Mouse (Mus musculus) midbrain, embryonic 12.5 days (tissue): ENCODE data around the gene Zbtb20. TPM values are rescaled to one million over a fixed set of nuclear protein-coding genes. Genes with fewer than 3 reads are reported as not detected.

Experiments
- ATAC-seq: fragments of 200-750 bp; cut with Nextera tagmentation; 2 replicates; pipeline ENCODE4 v1.8.0; 2017; ENCODE audit warnings: low read depth, moderate TSS enrichment, moderate library complexity; ENCODE audit not compliant: low FRiP score
- H3K27ac ChIP-seq: fragments of 300-500 bp; sonication (generic); replicated peaks from 2 replicates; pipeline ENCODE4 v1.5.1; 2016; ENCODE audit warnings: mild to moderate bottlenecking
- H3K27me3 ChIP-seq: fragments of 300-500 bp; sonication (generic); 2 replicates; pipeline ENCODE4 v1.6.1; 2016; ENCODE audit warnings: mild to moderate bottlenecking
- H3K36me3 ChIP-seq: fragments of 300-500 bp; sonication (generic); 2 replicates; pipeline ENCODE4 v1.6.1; 2016
- H3K4me1 ChIP-seq: fragments of 300-500 bp; sonication (generic); 2 replicates; pipeline ENCODE4 v1.6.1; 2016
- H3K4me2 ChIP-seq: fragments of 300-500 bp; sonication (generic); replicated peaks from 2 replicates; pipeline ENCODE4 v1.6.1; 2016; ENCODE audit warnings: mild to moderate bottlenecking, moderate library complexity
- H3K4me3 ChIP-seq: fragments of 300-500 bp; sonication (generic); 2 replicates; pipeline ENCODE4 v1.5.1; 2016; ENCODE audit warnings: mild to moderate bottlenecking
- H3K9ac ChIP-seq: fragments of 300-500 bp; sonication (generic); replicated peaks from 2 replicates; pipeline ENCODE4 v1.6.1; 2016; ENCODE audit warnings: mild to moderate bottlenecking, moderate library complexity
- H3K9me3 ChIP-seq: fragments of 300-500 bp; sonication (generic); 2 replicates; pipeline ENCODE4 v1.6.1; 2016; ENCODE audit warnings: mild to moderate bottlenecking
- WGBS: fragments of 180-500 bp; shearing (Covaris S2); methylation state at CpG from one replicate; pipeline ENCODE4 v1.1.7; 2016; 5-methylcytosine and 5-hydroxymethylcytosine counted together
- polyA plus RNA-seq: library from polyadenylated mRNA; unstranded; fragments of >200 nt; fragmentation: Nextera tagmentation; extraction: Ambion mirVana; gene quantifications from 2 replicates; pipeline ENCODE4 v1.2.1, GENCODE M21; 2016

Zbtb20 gene
- polyA plus RNA-seq, 1 experiment from 2014 or later: 80.8 TPM

- no peaks in the 10 kb centered on the region for H3K9me3 ChIP-seq
- H3K4me1 ChIP-seq: no peaks in the 10 kb centered on the region
- H3K27ac ChIP-seq: no peak overlapping the region
- H3K27me3 ChIP-seq: no peaks in the 10 kb centered on the region
- no peak overlapping the region for H3K9ac ChIP-seq
- no peak overlapping the region for H3K4me3 ChIP-seq
- no peak for ATAC-seq
- H3K4me2 ChIP-seq: no peak overlapping the region
- 59% methylated on average over 6 of the region's 6 CpGs for WGBS
- no peaks in the 10 kb centered on the region for H3K36me3 ChIP-seq
Measured at GRCm38 (mm10) chr16:43035709-43036108, 160.0 kb downstream of the Zbtb20 start.

- H3K27me3 ChIP-seq: no peaks in the 10 kb centered on the region
- no peaks in the 10 kb centered on the region for H3K36me3 ChIP-seq
- no peak overlapping the region for H3K9ac ChIP-seq
- no peak for ATAC-seq
- WGBS: 69% methylated on average over 5 of the region's 5 CpGs
- no peak overlapping the region for H3K27ac ChIP-seq
- H3K4me2 ChIP-seq: no peak overlapping the region
- no peak overlapping the region for H3K4me3 ChIP-seq
- H3K4me1 ChIP-seq: no peaks in the 10 kb centered on the region
- no peaks in the 10 kb centered on the region for H3K9me3 ChIP-seq
Measured at GRCm38 (mm10) chr16:43036510-43036909, 160.8 kb downstream of the Zbtb20 start.

GRCm38 (mm10) chr16:43037320-43037719, 161.6 kb downstream of the Zbtb20 start:
- no peak for ATAC-seq
- no peak overlapping the region for H3K27ac ChIP-seq
- H3K4me1 ChIP-seq: no peaks in the 10 kb centered on the region
- H3K4me3 ChIP-seq: no peak overlapping the region
- H3K9ac ChIP-seq: no peak overlapping the region
- no peaks in the 10 kb centered on the region for H3K36me3 ChIP-seq
- WGBS: 85% methylated on average over 4 of the region's 4 CpGs
- H3K4me2 ChIP-seq: no peak overlapping the region
- H3K27me3 ChIP-seq: no peaks in the 10 kb centered on the region
- H3K9me3 ChIP-seq: no peaks in the 10 kb centered on the region

GRCm38 (mm10) chr16:43045611-43046010, 169.9 kb downstream of the Zbtb20 start:
- Histone ChIP-seq H3K9ac (no peak overlapping the region), H3K4me3 (no peak overlapping the region), H3K36me3 (no peaks in the 10 kb centered on the region), H3K4me2 (no peak overlapping the region), H3K4me1 (no peaks in the 10 kb centered on the region), H3K27ac (no peak overlapping the region), H3K27me3 (no peaks in the 10 kb centered on the region), H3K9me3 (no peaks in the 10 kb centered on the region)
- ATAC-seq: no peak

- Histone ChIP-seq H3K4me3 (no peak overlapping the region), H3K36me3 (no peaks in the 10 kb centered on the region)
- no peak for ATAC-seq
Measured at GRCm38 (mm10) chr16:43046686-43047085, 171.0 kb downstream of the Zbtb20 start.

GRCm38 (mm10) chr16:43069666-43070295, 194.1 kb downstream of the Zbtb20 start:
- no peak overlapping the region for H3K27ac ChIP-seq
- H3K27me3 ChIP-seq: no peaks in the 10 kb centered on the region
- no peaks in the 10 kb centered on the region for H3K9me3 ChIP-seq
- no peak for ATAC-seq
- 91% methylated on average over 3 of the region's 3 CpGs for WGBS
- H3K36me3 ChIP-seq: no peaks in the 10 kb centered on the region
- no peak overlapping the region for H3K4me3 ChIP-seq
- H3K4me1 ChIP-seq: no peaks in the 10 kb centered on the region
- no peak overlapping the region for H3K9ac ChIP-seq
- no peak overlapping the region for H3K4me2 ChIP-seq

More at GRCm38 (mm10) chr16:43046686-43047085, 171.0 kb downstream of the Zbtb20 start:
- 92% methylated on average over 3 of the region's 3 CpGs for WGBS
- H3K27ac ChIP-seq: no peak overlapping the region
- no peaks in the 10 kb centered on the region for H3K9me3 ChIP-seq
- H3K9ac ChIP-seq: no peak overlapping the region
- H3K4me2 ChIP-seq: no peak overlapping the region
- H3K27me3 ChIP-seq: no peaks in the 10 kb centered on the region
- no peaks in the 10 kb centered on the region for H3K4me1 ChIP-seq

GRCm38 (mm10) chr16:43071875-43072274, 196.2 kb downstream of the Zbtb20 start:
- no peak for ATAC-seq
- Histone ChIP-seq H3K4me1 (no peaks in the 10 kb centered on the region), H3K9ac (no peak overlapping the region), H3K36me3 (no peaks in the 10 kb centered on the region), H3K27ac (no peak overlapping the region), H3K4me3 (no peak overlapping the region), H3K4me2 (no peak overlapping the region), H3K27me3 (no peaks in the 10 kb centered on the region), H3K9me3 (no peaks in the 10 kb centered on the region)
- WGBS: 85% methylated on average over 3 of the region's 3 CpGs

GRCm38 (mm10) chr16:43072818-43073594, 197.3 kb downstream of the Zbtb20 start:
- Histone ChIP-seq H3K9me3 (no peaks in the 10 kb centered on the region), H3K9ac (no peak overlapping the region), H3K36me3 (no peaks in the 10 kb centered on the region), H3K4me1 (no peaks in the 10 kb centered on the region), H3K4me3 (no peak overlapping the region), H3K27me3 (no peaks in the 10 kb centered on the region), H3K27ac (no peak overlapping the region), H3K4me2 (no peak overlapping the region)
- peak; percentile 54; the same call in 1 of the 2 replicates for ATAC-seq
- 85% methylated on average over 5 of the region's 5 CpGs for WGBS

- Histone ChIP-seq H3K4me3 (no peak overlapping the region), H3K9ac (no peak overlapping the region), H3K9me3 (no peaks in the 10 kb centered on the region), H3K36me3 (no peaks in the 10 kb centered on the region), H3K4me2 (no peak overlapping the region), H3K27ac (no peak overlapping the region), H3K4me1 (no peaks in the 10 kb centered on the region), H3K27me3 (no peaks in the 10 kb centered on the region)
- no peak for ATAC-seq
- WGBS: 83% methylated on average over 2 of the region's 2 CpGs
Measured at GRCm38 (mm10) chr16:43080403-43080802, 204.7 kb downstream of the Zbtb20 start.

GRCm38 (mm10) chr16:43080923-43081702, 205.4 kb downstream of the Zbtb20 start:
- Histone ChIP-seq H3K27me3 (no peaks in the 10 kb centered on the region), H3K9me3 (no peaks in the 10 kb centered on the region), H3K36me3 (no peaks in the 10 kb centered on the region), H3K27ac (no peak overlapping the region), H3K4me2 (no peak overlapping the region), H3K9ac (no peak overlapping the region), H3K4me3 (no peak overlapping the region), H3K4me1 (no peaks in the 10 kb centered on the region)
- 86% methylated on average over 5 of the region's 5 CpGs for WGBS
- ATAC-seq: no peak

- no peak for ATAC-seq
- WGBS: 83% methylated on average over 6 of the region's 6 CpGs
- Histone ChIP-seq H3K9me3 (no peaks in the 10 kb centered on the region), H3K27ac (no peak overlapping the region), H3K36me3 (no peaks in the 10 kb centered on the region), H3K9ac (no peak overlapping the region), H3K27me3 (no peaks in the 10 kb centered on the region), H3K4me2 (no peak overlapping the region), H3K4me1 (no peaks in the 10 kb centered on the region), H3K4me3 (no peak overlapping the region)
Measured at GRCm38 (mm10) chr16:43081995-43082394, 206.3 kb downstream of the Zbtb20 start.

- Histone ChIP-seq H3K4me2 (no peak overlapping the region), H3K27ac (no peak overlapping the region), H3K4me1 (no peaks in the 10 kb centered on the region), H3K36me3 (no peaks in the 10 kb centered on the region), H3K9ac (no peak overlapping the region), H3K27me3 (no peaks in the 10 kb centered on the region), H3K9me3 (no peaks in the 10 kb centered on the region), H3K4me3 (no peak overlapping the region)
- ATAC-seq: no peak
- 78% methylated on average over 5 of the region's 5 CpGs for WGBS
Measured at GRCm38 (mm10) chr16:43082801-43083200, 207.1 kb downstream of the Zbtb20 start.
